In genomic region chr11:112609277-112609676, GRCm38 (mm10) we compare ENCODE assay signal across 29 mouse cellular contexts.
"Had no signal": no experiment of that assay in that cellular context is flagged by ENCODE, and none has a peak within 500 bp of the region (broad histone marks: within the 10 kb centered on the region; RNA-seq: fewer than 3 reads in every experiment).

No protein-coding gene starts in this region.

- H3K4me2 ChIP-seq: heart, embryonic 12.5 days; hindbrain, embryonic 12.5 days; hindbrain, embryonic 14.5 days; intestine, embryonic 15.5 days; kidney, embryonic 15.5 days; limb, embryonic 12.5 days; liver, embryonic 11.5 days; liver, embryonic 13.5 days; liver, embryonic 15.5 days had no signal

- H3K27me3 ChIP-seq: heart, embryonic 12.5 days; hindbrain, embryonic 12.5 days; intestine, embryonic 15.5 days; kidney, embryonic 15.5 days; limb, embryonic 12.5 days; liver, embryonic 13.5 days; liver, embryonic 15.5 days had no signal

- H3K27ac ChIP-seq: gastrocnemius, adult 2 months; heart, embryonic 10.5 days; hindbrain, embryonic 10.5 days; hindbrain, embryonic 12.5 days; hindbrain, embryonic 14.5 days; intestine, embryonic 15.5 days; kidney, embryonic 15.5 days; layer of hippocampus, adult 2 months; left cerebral cortex, adult 2 months; limb, embryonic 10.5 days; limb, embryonic 12.5 days; liver, embryonic 13.5 days; liver, embryonic 15.5 days had no signal

- H3K4me3 ChIP-seq: gastrocnemius, adult 2 months; heart, embryonic 10.5 days; heart, embryonic 12.5 days; hindbrain, embryonic 10.5 days; hindbrain, embryonic 12.5 days; intestine, embryonic 15.5 days; kidney, embryonic 15.5 days; layer of hippocampus, adult 2 months; left cerebral cortex, adult 2 months; limb, embryonic 10.5 days; limb, embryonic 12.5 days; liver, embryonic 13.5 days; liver, embryonic 15.5 days had no signal

- H3K9ac ChIP-seq: heart, embryonic 12.5 days; hindbrain, embryonic 12.5 days; hindbrain, embryonic 14.5 days; intestine, embryonic 15.5 days; kidney, embryonic 15.5 days; limb, embryonic 12.5 days; liver, embryonic 13.5 days; liver, embryonic 15.5 days had no signal

- DNase-seq: gastrocnemius, adult 2 months; gastrocnemius, postnatal 10 days; gastrocnemius, postnatal 25 days; heart, adult 18-20 months; heart, postnatal 10 days; heart, postnatal 4 days; kidney, adult 18-20 months; kidney, adult 8-10 months; kidney, postnatal 10 days; kidney, postnatal 25 days; kidney, postnatal 4 days; liver; liver, embryonic 13.5 days had no signal

- H3K4me1 ChIP-seq: heart, embryonic 10.5 days; heart, embryonic 12.5 days; hindbrain, embryonic 10.5 days; hindbrain, embryonic 12.5 days; intestine, embryonic 15.5 days; liver, embryonic 13.5 days; liver, embryonic 15.5 days had no signal

- H3K36me3 ChIP-seq: heart, embryonic 10.5 days; heart, embryonic 12.5 days; hindbrain, embryonic 10.5 days; hindbrain, embryonic 12.5 days; intestine, embryonic 15.5 days; kidney, embryonic 15.5 days; limb, embryonic 10.5 days; limb, embryonic 12.5 days; liver, embryonic 13.5 days; liver, embryonic 15.5 days had no signal

- H3K9me3 ChIP-seq: heart, embryonic 10.5 days; heart, embryonic 12.5 days; hindbrain, embryonic 10.5 days; hindbrain, embryonic 12.5 days; intestine, embryonic 15.5 days; kidney, embryonic 15.5 days; limb, embryonic 10.5 days; limb, embryonic 12.5 days; liver, embryonic 15.5 days had no signal

- ATAC-seq: hindbrain, embryonic 16.5 days; inflammation-experienced regulatory T-cells, adult 6 months; intestine, embryonic 15.5 days; intestine, postnatal 0 days had no signal
